Mouse (Mus musculus) forebrain, embryonic 13.5 days (tissue): ENCODE results near the gene Gm49394. TPM values are rescaled to one million over a fixed set of nuclear protein-coding genes. Genes with fewer than 3 reads are reported as not detected.

Source experiments
- ATAC-seq: fragments of 200-750 bp; cut with Nextera tagmentation; 2 replicates; pipeline ENCODE4 v1.8.0; 2017
- H3K27ac ChIP-seq: fragments of 300-500 bp; sonication (generic); 2 replicates; pipeline ENCODE4 v1.5.1; 2015; ENCODE audit warnings: inconsistent platforms, mild to moderate bottlenecking, moderate library complexity
- H3K27me3 ChIP-seq: fragments of 300-500 bp; sonication (generic); 2 replicates; pipeline ENCODE4 v1.6.1; 2015; ENCODE audit warnings: mild to moderate bottlenecking, inconsistent platforms
- H3K36me3 ChIP-seq: fragments of 300-500 bp; sonication (generic); 2 replicates; pipeline ENCODE4 v1.6.1; 2015; ENCODE audit warnings: mild to moderate bottlenecking, inconsistent platforms; ENCODE audit not compliant: poor library complexity, severe bottlenecking
- H3K4me1 ChIP-seq: fragments of 300-500 bp; sonication (generic); 2 replicates; pipeline ENCODE4 v1.6.1; 2015; ENCODE audit warnings: inconsistent platforms
- H3K4me2 ChIP-seq: fragments of 300-500 bp; sonication (generic); 2 replicates; pipeline ENCODE4 v1.6.1; 2015; ENCODE audit warnings: inconsistent platforms, mild to moderate bottlenecking, moderate library complexity
- H3K4me3 ChIP-seq: fragments of 300-500 bp; sonication (generic); 2 replicates; pipeline ENCODE4 v1.5.1; 2015; ENCODE audit warnings: mild to moderate bottlenecking, inconsistent platforms
- H3K9ac ChIP-seq: fragments of 300-500 bp; sonication (generic); 2 replicates; pipeline ENCODE4 v1.6.1; 2015; ENCODE audit warnings: mild to moderate bottlenecking, inconsistent platforms
- H3K9me3 ChIP-seq: fragments of 300-500 bp; sonication (generic); replicated peaks from 2 replicates; pipeline ENCODE4 v1.6.1; 2016; ENCODE audit warnings: inconsistent platforms
- WGBS: fragments of 180-500 bp; shearing (Covaris S2); methylation state at CpG from one replicate; pipeline ENCODE4 v1.1.7; 2015; 5-methylcytosine and 5-hydroxymethylcytosine counted together
- polyA plus RNA-seq: library from polyadenylated mRNA; unstranded; fragments of >200 nt; fragmentation: Nextera tagmentation; extraction: Ambion mirVana; gene quantifications from 2 replicates; pipeline ENCODE4 v1.2.1, GENCODE M21; 2015

The Gm49394 gene
- polyA plus RNA-seq, 1 experiment from 2014 or later, result 0.05 TPM

DNA sequence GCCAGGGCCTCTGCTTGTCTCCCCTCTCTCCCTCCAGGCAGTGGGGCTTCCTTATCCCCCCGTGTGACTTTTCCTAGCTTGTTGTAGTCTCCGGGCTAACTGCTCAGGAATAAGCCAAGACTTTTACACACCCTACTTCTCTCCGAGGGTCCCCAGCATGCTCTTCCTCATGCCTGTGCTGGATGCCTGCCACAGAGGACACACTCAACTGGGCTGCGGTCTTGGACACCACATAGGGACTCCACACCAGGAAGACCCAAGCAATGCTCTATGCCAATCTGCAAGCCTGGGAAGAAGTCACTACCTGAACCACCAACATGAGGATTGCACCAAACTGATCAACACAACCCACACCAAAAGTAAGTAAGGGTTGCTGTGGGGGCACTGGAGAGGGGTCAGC lies 3.6 kb downstream of the Gm49394 start:
- peaks cover 10% of the 10 kb centered on the region for H3K9me3 ChIP-seq
- ATAC-seq, result no peak
- no peak overlapping the region for H3K4me2 ChIP-seq
- no peaks in the 10 kb centered on the region for H3K36me3 ChIP-seq
- no peaks in the 10 kb centered on the region for H3K4me1 ChIP-seq
- peaks cover 61% of the 10 kb centered on the region for H3K27me3 ChIP-seq
- H3K27ac ChIP-seq, result no peak overlapping the region
- 65% methylated on average over 4 of the region's 4 CpGs for WGBS
- H3K4me3 ChIP-seq, result no peak overlapping the region
- no peak overlapping the region for H3K9ac ChIP-seq

- Histone ChIP-seq H3K4me1 (peaks cover 7% of the 10 kb centered on the region; the same call in 1 of the 2 replicates), H3K27ac (no peak overlapping the region), H3K9ac (no peak overlapping the region), H3K27me3 (peaks cover 69% of the 10 kb centered on the region), H3K36me3 (no peaks in the 10 kb centered on the region), H3K4me3 (no peak overlapping the region), H3K4me2 (no peak overlapping the region), H3K9me3 (peaks cover 9% of the 10 kb centered on the region)
- 47% methylated on average over 5 of the region's 5 CpGs for WGBS
- ATAC-seq, result no peak
Measured at GRCm38 (mm10) chr7:142665364-142665763, 4.4 kb downstream of the Gm49394 start.

DNA sequence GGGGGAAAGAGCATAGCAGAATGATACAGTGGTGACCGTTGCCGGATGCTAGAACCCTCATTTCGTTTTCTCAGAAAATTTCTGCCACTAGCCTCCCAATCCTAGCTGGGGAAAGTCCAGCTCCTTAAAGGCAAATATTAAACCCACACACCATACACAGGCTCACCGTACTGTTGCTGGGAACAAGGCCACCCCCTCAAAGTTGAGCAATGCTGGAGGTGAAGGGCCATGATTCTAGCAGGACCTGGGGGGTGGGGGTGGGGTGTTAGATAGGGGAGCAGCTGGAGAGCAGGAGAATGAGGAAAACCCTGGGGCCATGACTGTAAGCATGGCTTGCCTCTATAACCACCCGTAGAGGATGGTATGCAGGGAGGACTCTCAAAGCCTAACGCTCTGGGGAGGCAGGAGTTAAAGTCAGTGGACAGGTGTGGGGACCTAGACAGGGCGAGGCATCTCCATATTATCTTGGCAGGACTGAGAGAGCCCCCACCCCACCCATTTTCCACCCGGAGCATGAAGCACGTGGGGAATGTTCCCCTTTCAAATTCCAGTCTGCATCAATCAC lies 5.2 kb downstream of the Gm49394 start:
- H3K4me2 ChIP-seq, result no peak overlapping the region
- WGBS, result 4% methylated on average over 9 of the region's 9 CpGs
- no peak for ATAC-seq

GRCm38 (mm10) chr7:142663931-142664421 lies 5.8 kb downstream of the Gm49394 start:
- no peak overlapping the region for H3K9ac ChIP-seq
- ATAC-seq, result no peak
- no peaks in the 10 kb centered on the region for H3K9me3 ChIP-seq
- H3K4me2 ChIP-seq, result peak overlapping the region; percentile 28
- H3K4me3 ChIP-seq, result peak overlapping the region; percentile 13
- peaks cover 13% of the 10 kb centered on the region for H3K4me1 ChIP-seq
- no peaks in the 10 kb centered on the region for H3K36me3 ChIP-seq
- H3K27ac ChIP-seq, result no peak overlapping the region
- under 1% methylated on average over 53 of the region's 53 CpGs for WGBS
- H3K27me3 ChIP-seq, result peaks cover 83% of the 10 kb centered on the region

More for the DNA sequence above, 5.2 kb downstream of the Gm49394 start:
- H3K9ac ChIP-seq, result no peak overlapping the region
- no peak overlapping the region for H3K27ac ChIP-seq
- H3K4me1 ChIP-seq, result peaks cover 7% of the 10 kb centered on the region; the same call in 1 of the 2 replicates
- H3K9me3 ChIP-seq, result peaks cover 1% of the 10 kb centered on the region
- H3K4me3 ChIP-seq, result 0 out of 2 replicates have a peak overlapping the region, but pooled peaks have one; percentile 13
- peaks cover 77% of the 10 kb centered on the region for H3K27me3 ChIP-seq
- no peaks in the 10 kb centered on the region for H3K36me3 ChIP-seq

GRCm38 (mm10) chr7:142663151-142663550 lies 6.6 kb downstream of the Gm49394 start:
- H3K27me3 ChIP-seq, result peaks cover 91% of the 10 kb centered on the region
- no peaks in the 10 kb centered on the region for H3K9me3 ChIP-seq
- H3K36me3 ChIP-seq, result no peaks in the 10 kb centered on the region
- peaks cover 21% of the 10 kb centered on the region for H3K4me1 ChIP-seq
- no peak overlapping the region for H3K4me2 ChIP-seq
- H3K9ac ChIP-seq, result no peak overlapping the region
- WGBS, result 3% methylated on average over 5 of the region's 5 CpGs
- no peak for ATAC-seq
- no peak overlapping the region for H3K27ac ChIP-seq
- H3K4me3 ChIP-seq, result no peak overlapping the region

DNA sequence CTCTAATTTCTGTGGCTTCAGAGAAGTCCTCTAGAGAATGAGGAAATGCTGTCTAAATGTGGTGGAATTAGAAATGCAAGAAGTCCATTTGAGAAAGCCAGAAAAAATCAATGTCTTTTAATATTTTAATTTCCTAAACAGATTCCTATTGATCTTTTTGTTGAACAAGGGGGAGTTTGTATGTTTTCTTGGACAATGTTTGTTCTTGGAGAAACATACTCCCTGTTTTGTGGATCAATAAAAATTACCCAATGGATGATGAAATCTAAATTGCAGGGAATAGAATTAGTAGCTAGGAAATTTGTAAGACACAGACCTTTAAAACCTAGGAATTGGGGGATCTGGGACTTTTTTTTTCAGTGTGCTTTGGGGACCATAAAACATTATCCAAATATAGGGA lies 7.9 kb downstream of the Gm49394 start:
- Histone ChIP-seq H3K27me3 (peaks cover 99% of the 10 kb centered on the region), H3K27ac (no peak overlapping the region), H3K4me2 (no peak overlapping the region), H3K36me3 (no peaks in the 10 kb centered on the region), H3K4me3 (no peak overlapping the region), H3K9me3 (no peaks in the 10 kb centered on the region), H3K4me1 (peaks cover 24% of the 10 kb centered on the region), H3K9ac (no peak overlapping the region)
- ATAC-seq, result no peak

DNA sequence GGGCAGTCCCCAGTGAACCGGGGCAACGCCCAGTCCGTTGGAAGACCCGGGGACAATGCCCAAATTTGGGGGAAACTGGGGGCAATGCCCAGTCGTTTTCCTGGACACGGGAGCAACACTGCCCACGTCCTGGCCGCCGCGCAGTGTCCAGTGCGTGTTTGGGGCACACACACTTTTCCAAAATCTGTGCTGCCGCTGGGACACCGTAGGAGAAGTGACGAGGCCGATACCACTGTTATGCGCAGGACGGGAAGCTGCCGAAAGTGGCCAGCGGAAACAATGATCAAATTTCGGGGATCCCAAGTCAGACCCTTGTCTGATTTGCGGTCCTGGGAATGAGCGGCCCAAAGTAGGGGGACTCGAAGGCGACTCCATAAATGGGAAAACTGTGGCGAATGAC lies 8.7 kb downstream of the Gm49394 start:
- H3K4me3 ChIP-seq, result peak overlapping the region; percentile 20; the same call in 1 of the 2 replicates
- under 1% methylated on average over 25 of the region's 25 CpGs for WGBS
- ATAC-seq, result no peak

DNA sequence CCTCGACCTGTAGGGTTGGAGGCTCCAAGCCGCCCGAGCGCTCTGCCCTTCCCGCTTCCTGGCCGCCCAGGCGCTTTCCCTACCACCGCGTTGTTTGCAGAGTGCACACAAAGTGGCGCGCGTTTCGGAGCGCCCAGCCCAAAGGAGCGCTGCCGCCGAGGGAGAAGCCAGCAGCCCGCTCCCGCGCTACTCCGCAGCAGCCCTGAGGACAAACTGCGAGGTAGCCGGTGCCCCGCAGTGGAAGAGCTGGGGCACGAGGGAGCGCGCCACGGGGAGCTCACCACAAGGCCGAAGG lies 9.1 kb downstream of the Gm49394 start:
- under 1% methylated on average over 29 of the region's 29 CpGs for WGBS
- Histone ChIP-seq H3K9me3 (no peaks in the 10 kb centered on the region), H3K27ac (no peak overlapping the region), H3K27me3 (peaks cover 99% of the 10 kb centered on the region), H3K9ac (0 out of 2 replicates have a peak overlapping the region, but pooled peaks have one; percentile 5), H3K4me1 (peaks cover 24% of the 10 kb centered on the region), H3K36me3 (no peaks in the 10 kb centered on the region), H3K4me2 (peak overlapping the region; percentile 38), H3K4me3 (peak overlapping the region; percentile 20)
- ATAC-seq, result no peak

More for the DNA sequence above, 8.7 kb downstream of the Gm49394 start:
- Histone ChIP-seq H3K4me2 (peak overlapping the region; percentile 38; the same call in 1 of the 2 replicates), H3K27me3 (peaks cover 99% of the 10 kb centered on the region), H3K9ac (no peak overlapping the region), H3K27ac (no peak overlapping the region), H3K9me3 (no peaks in the 10 kb centered on the region), H3K36me3 (no peaks in the 10 kb centered on the region), H3K4me1 (peaks cover 24% of the 10 kb centered on the region)

DNA sequence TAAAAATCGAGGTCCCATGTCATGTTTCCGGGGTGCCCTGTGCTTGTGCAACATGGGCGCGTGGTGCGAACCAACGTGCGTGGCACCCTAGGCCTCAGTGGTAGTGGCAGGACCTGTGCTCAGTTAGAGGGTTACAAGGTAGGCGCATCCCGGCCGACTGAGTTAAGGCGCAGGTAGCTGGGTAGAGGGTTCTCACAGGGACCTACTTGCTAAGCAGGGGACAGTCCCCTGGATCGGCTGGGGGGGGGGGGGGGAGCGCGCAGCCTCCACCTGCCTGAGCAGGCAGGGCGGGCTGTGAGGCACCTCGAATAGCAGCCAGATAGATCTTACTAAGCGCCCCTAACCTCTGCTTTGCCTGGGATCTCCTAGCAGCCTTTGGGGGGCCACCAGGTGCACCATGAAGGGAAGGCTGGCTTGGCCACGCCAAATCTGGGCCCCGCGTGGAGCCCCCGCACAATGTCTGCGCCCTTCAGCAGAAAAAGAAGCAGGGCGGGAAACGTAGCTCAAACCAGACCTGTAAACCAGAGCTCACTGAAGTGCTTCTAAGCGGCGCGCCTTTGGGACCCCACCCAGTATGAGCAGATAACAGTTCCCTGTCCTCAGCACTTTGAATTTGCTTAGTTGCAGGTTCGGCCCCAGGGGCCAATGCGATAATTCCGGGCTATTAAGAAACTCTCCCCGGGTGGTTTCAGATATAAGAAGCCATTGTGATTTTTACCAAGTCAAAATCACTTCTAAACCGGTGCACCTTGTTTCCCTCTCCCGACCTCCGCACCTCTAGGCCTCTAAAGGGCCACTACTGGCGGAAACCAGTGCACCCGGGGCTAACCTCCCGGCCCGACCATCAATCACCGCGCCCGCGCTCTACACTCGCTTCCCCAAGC lies 9.7 kb downstream of the Gm49394 start:
- Histone ChIP-seq H3K9ac (0 out of 2 replicates have a peak overlapping the region, but pooled peaks have one; percentile 5), H3K36me3 (no peaks in the 10 kb centered on the region), H3K4me3 (peak overlapping the region; percentile 40), H3K27me3 (peaks cover 99% of the 10 kb centered on the region), H3K9me3 (no peaks in the 10 kb centered on the region), H3K4me2 (peak overlapping the region; percentile 60), H3K27ac (no peak overlapping the region), H3K4me1 (peaks cover 24% of the 10 kb centered on the region)
- ATAC-seq, result peak; percentile 40; the same call in 1 of the 2 replicates
- WGBS, result 1% methylated on average over 40 of the region's 43 CpGs

DNA sequence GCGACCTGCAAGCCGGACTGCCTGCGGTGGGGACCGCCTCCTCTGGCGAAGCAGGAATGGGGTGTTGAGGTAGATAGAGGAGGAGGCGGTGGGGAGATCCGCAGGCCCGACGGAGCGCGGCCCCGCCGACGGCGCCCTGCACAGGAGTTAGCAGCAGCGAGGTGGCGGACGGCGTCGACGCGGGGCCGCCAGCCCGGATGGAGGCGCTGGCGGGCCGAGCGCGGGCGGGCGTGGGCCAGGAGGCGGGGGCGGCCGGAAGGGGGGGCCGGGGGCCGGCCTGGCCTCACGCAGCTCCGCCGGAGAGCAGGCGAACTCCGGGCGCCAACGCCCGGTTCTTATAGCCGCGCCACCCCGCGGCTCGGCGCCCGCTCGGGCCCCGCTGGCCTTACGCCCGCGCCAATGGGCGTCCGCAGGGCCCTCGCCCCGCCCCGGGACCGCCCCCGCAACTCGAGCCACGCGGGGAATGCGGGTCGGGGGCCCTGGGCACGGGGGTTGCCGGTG lies 10.5 kb downstream of the Gm49394 start:
- Histone ChIP-seq H3K36me3 (no peaks in the 10 kb centered on the region), H3K4me3 (peak overlapping the region; percentile 40), H3K4me1 (peaks cover 24% of the 10 kb centered on the region), H3K27me3 (peaks cover 99% of the 10 kb centered on the region), H3K4me2 (peak overlapping the region; percentile 60), H3K27ac (no peak overlapping the region), H3K9me3 (no peaks in the 10 kb centered on the region), H3K9ac (0 out of 2 replicates have a peak overlapping the region, but pooled peaks have one; percentile 16)
- WGBS, result under 1% methylated on average over 23 of the region's 70 CpGs
- peak; percentile 64 for ATAC-seq

DNA sequence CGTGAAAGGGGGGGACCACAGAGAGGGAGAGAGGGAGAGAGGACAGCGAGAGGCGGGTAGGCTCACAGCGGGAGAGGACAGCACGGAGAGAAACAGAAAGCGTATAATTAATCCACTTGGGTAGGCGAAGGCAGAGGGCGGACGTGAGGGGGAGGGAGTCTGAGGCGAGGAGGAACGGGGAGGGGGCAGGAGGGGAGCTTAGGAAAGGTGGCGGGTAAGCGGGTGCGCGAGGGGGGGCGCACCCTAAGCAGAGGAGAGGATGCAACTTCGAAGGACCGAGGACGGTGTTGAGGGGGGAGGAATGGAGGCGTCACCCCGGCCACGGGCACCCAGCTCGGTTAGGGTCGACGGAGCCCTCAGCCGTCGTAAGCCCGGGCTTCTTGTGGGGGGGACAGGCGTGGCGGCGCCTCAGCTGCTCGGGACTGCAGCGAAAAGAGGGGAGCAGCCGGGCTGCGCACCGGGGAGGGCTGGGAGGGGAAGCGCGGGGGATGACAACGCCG lies 11.0 kb downstream of the Gm49394 start:
- WGBS, result 1% methylated on average over 37 of the region's 40 CpGs
- Histone ChIP-seq H3K4me3 (peak overlapping the region; percentile 40), H3K4me1 (peaks cover 24% of the 10 kb centered on the region), H3K27me3 (peaks cover 99% of the 10 kb centered on the region), H3K36me3 (no peaks in the 10 kb centered on the region), H3K9me3 (no peaks in the 10 kb centered on the region), H3K9ac (0 out of 2 replicates have a peak overlapping the region, but pooled peaks have one; percentile 16), H3K27ac (no peak overlapping the region), H3K4me2 (peak overlapping the region; percentile 60)
- ATAC-seq, result peak; percentile 20
